Mouse (Mus musculus) stomach, embryonic 16.5 days (tissue): ENCODE measurements around the gene Zcchc2. TPM values are rescaled to one million over a fixed set of nuclear protein-coding genes. Genes with fewer than 3 reads are reported as not detected.

Experiments
- ATAC-seq: fragments of 200-750 bp; cut with Nextera tagmentation; 2 replicates; pipeline ENCODE4 v1.8.0; 2017; ENCODE audit warnings: moderate number of reproducible peaks, moderate TSS enrichment; ENCODE audit not compliant: insufficient read depth, low FRiP score
- H3K27ac ChIP-seq: fragments of 300-500 bp; sonication (generic); 2 replicates; pipeline ENCODE4 v1.5.1; 2014; ENCODE audit warnings: low read length
- H3K27me3 ChIP-seq: fragments of 300-500 bp; sonication (generic); 2 replicates; pipeline ENCODE4 v1.6.1; 2014; ENCODE audit warnings: low read length, control low read depth, mixed read lengths; ENCODE audit not compliant: control insufficient read depth, insufficient read depth
- H3K36me3 ChIP-seq: fragments of 300-500 bp; sonication (generic); 2 replicates; pipeline ENCODE4 v1.6.1; 2014; ENCODE audit warnings: low read length; ENCODE audit not compliant: control insufficient read depth, insufficient read depth
- H3K4me1 ChIP-seq: fragments of 300-500 bp; sonication (generic); 2 replicates; pipeline ENCODE4 v1.6.1; 2014; ENCODE audit warnings: low read length, control low read depth, mixed read lengths; ENCODE audit not compliant: control insufficient read depth, insufficient read depth
- H3K4me2 ChIP-seq: fragments of 300-500 bp; sonication (generic); 2 replicates; pipeline ENCODE4 v1.6.1; 2014; ENCODE audit warnings: low read depth, low read length, mixed read lengths
- H3K4me3 ChIP-seq: fragments of 300-500 bp; sonication (generic); replicated peaks from 2 replicates; pipeline ENCODE4 v1.5.1; 2014; ENCODE audit warnings: mild to moderate bottlenecking, low read length
- H3K9ac ChIP-seq: fragments of 300-500 bp; sonication (generic); 2 replicates; pipeline ENCODE4 v1.6.1; 2014; ENCODE audit warnings: low read length
- H3K9me3 ChIP-seq: fragments of 300-500 bp; sonication (generic); replicated peaks from 2 replicates; pipeline ENCODE4 v1.6.1; 2016; ENCODE audit warnings: low read length, control low read depth; ENCODE audit not compliant: control insufficient read depth
- WGBS: fragments of 180-500 bp; shearing (Covaris S2); extraction: QIAGEN DNeasy Blood & Tissue Kit; methylation state at CpG from one replicate; pipeline ENCODE4 v1.1.7; 2014; 5-methylcytosine and 5-hydroxymethylcytosine counted together
- polyA plus RNA-seq: library from polyadenylated mRNA; unstranded; fragments of >200 nt; fragmentation: Nextera tagmentation; extraction: Ambion mirVana; gene quantifications from 2 replicates; pipeline ENCODE4 v1.2.1, GENCODE M21; 2015

The Zcchc2 gene
- polyA plus RNA-seq, 1 experiment from 2014 or later: 2.2 TPM

- Histone ChIP-seq H3K27ac (peak overlapping the region; percentile 67), H3K36me3 (no peaks in the 10 kb centered on the region), H3K4me2 (peak overlapping the region; percentile 97), H3K9me3 (no peaks in the 10 kb centered on the region), H3K4me1 (peaks cover 10% of the 10 kb centered on the region), H3K4me3 (peak overlapping the region; percentile 86), H3K27me3 (no peaks in the 10 kb centered on the region), H3K9ac (peak overlapping the region; percentile 81)
- under 1% methylated on average over 37 of the region's 37 CpGs for WGBS
- ATAC-seq: peak; percentile 66
Observed at GRCm38 (mm10) chr1:105993601-105994209, 3.5 kb downstream of the Zcchc2 start.

- Histone ChIP-seq H3K9me3 (no peaks in the 10 kb centered on the region), H3K4me2 (no peak overlapping the region), H3K4me1 (peaks cover 10% of the 10 kb centered on the region), H3K27ac (no peak overlapping the region), H3K36me3 (no peaks in the 10 kb centered on the region), H3K4me3 (no peak overlapping the region), H3K9ac (no peak overlapping the region), H3K27me3 (no peaks in the 10 kb centered on the region)
- 71% methylated on average over 2 of the region's 2 CpGs for WGBS
- ATAC-seq: no peak
Observed at GRCm38 (mm10) chr1:105995966-105996365, 5.8 kb downstream of the Zcchc2 start.

- H3K9ac ChIP-seq: no peak overlapping the region
- 38% methylated on average over 3 of the region's 3 CpGs for WGBS
- H3K4me1 ChIP-seq: peaks cover 10% of the 10 kb centered on the region
- H3K4me2 ChIP-seq: no peak overlapping the region
- ATAC-seq: no peak
- H3K4me3 ChIP-seq: no peak overlapping the region
- H3K36me3 ChIP-seq: no peaks in the 10 kb centered on the region
- H3K27me3 ChIP-seq: no peaks in the 10 kb centered on the region
- no peak overlapping the region for H3K27ac ChIP-seq
- H3K9me3 ChIP-seq: no peaks in the 10 kb centered on the region
Observed at GRCm38 (mm10) chr1:105997282-105997681, 7.1 kb downstream of the Zcchc2 start.

- Histone ChIP-seq H3K27ac (no peak overlapping the region), H3K4me2 (no peak overlapping the region), H3K36me3 (no peaks in the 10 kb centered on the region), H3K4me1 (0 out of 2 replicates have a peak, but pooled peaks cover 4% of the 10 kb centered on the region), H3K9me3 (no peaks in the 10 kb centered on the region), H3K9ac (no peak overlapping the region), H3K27me3 (no peaks in the 10 kb centered on the region), H3K4me3 (no peak overlapping the region)
- no peak for ATAC-seq
- 69% methylated on average over 2 of the region's 2 CpGs for WGBS
Observed at GRCm38 (mm10) chr1:105999802-106000201, 9.6 kb downstream of the Zcchc2 start.

GRCm38 (mm10) chr1:106007581-106007980 is 17.4 kb downstream of the Zcchc2 start:
- Histone ChIP-seq H3K27me3 (no peaks in the 10 kb centered on the region), H3K27ac (no peak overlapping the region), H3K36me3 (no peaks in the 10 kb centered on the region), H3K4me3 (no peak overlapping the region), H3K4me1 (no peaks in the 10 kb centered on the region), H3K4me2 (no peak overlapping the region), H3K9me3 (no peaks in the 10 kb centered on the region), H3K9ac (no peak overlapping the region)
- 96% methylated on average over 1 of the region's 1 CpGs for WGBS
- ATAC-seq: no peak; the same call in 1 of the 2 replicates

GRCm38 (mm10) chr1:106011097-106011496 is 20.9 kb downstream of the Zcchc2 start:
- H3K4me3 ChIP-seq: no peak overlapping the region
- ATAC-seq: no peak
- 76% methylated on average over 7 of the region's 7 CpGs for WGBS
- H3K9me3 ChIP-seq: no peaks in the 10 kb centered on the region
- no peaks in the 10 kb centered on the region for H3K27me3 ChIP-seq
- no peaks in the 10 kb centered on the region for H3K4me1 ChIP-seq
- no peak overlapping the region for H3K9ac ChIP-seq
- no peak overlapping the region for H3K27ac ChIP-seq
- H3K36me3 ChIP-seq: no peaks in the 10 kb centered on the region
- H3K4me2 ChIP-seq: no peak overlapping the region

GRCm38 (mm10) chr1:106013759-106014158 is 23.6 kb downstream of the Zcchc2 start:
- Histone ChIP-seq H3K27me3 (no peaks in the 10 kb centered on the region), H3K36me3 (no peaks in the 10 kb centered on the region)
- WGBS: 76% methylated on average over 2 of the region's 2 CpGs

GRCm38 (mm10) chr1:106016262-106016661 is 26.1 kb downstream of the Zcchc2 start:
- H3K27me3 ChIP-seq: no peaks in the 10 kb centered on the region
- H3K9me3 ChIP-seq: no peaks in the 10 kb centered on the region
- H3K27ac ChIP-seq: no peak overlapping the region
- no peak overlapping the region for H3K4me3 ChIP-seq
- H3K4me1 ChIP-seq: no peaks in the 10 kb centered on the region
- no peak overlapping the region for H3K4me2 ChIP-seq
- 73% methylated on average over 6 of the region's 6 CpGs for WGBS
- H3K36me3 ChIP-seq: no peaks in the 10 kb centered on the region; the same call in 1 of the 2 replicates
- H3K9ac ChIP-seq: no peak overlapping the region
- no peak for ATAC-seq

More at GRCm38 (mm10) chr1:106013759-106014158, 23.6 kb downstream of the Zcchc2 start:
- no peak overlapping the region for H3K9ac ChIP-seq
- H3K27ac ChIP-seq: no peak overlapping the region
- no peaks in the 10 kb centered on the region for H3K9me3 ChIP-seq
- no peak for ATAC-seq
- no peak overlapping the region for H3K4me2 ChIP-seq
- no peak overlapping the region for H3K4me3 ChIP-seq
- H3K4me1 ChIP-seq: no peaks in the 10 kb centered on the region

GRCm38 (mm10) chr1:106019854-106020253 is 29.6 kb downstream of the Zcchc2 start:
- WGBS: 83% methylated on average over 6 of the region's 6 CpGs
- peaks cover 8% of the 10 kb centered on the region for H3K36me3 ChIP-seq
- ATAC-seq: no peak

More at GRCm38 (mm10) chr1:106019854-106020253, 29.6 kb downstream of the Zcchc2 start:
- H3K27ac ChIP-seq: no peak overlapping the region
- H3K4me1 ChIP-seq: no peaks in the 10 kb centered on the region
- H3K4me2 ChIP-seq: no peak overlapping the region
- no peaks in the 10 kb centered on the region for H3K27me3 ChIP-seq
- H3K9me3 ChIP-seq: no peaks in the 10 kb centered on the region
- H3K9ac ChIP-seq: no peak overlapping the region
- no peak overlapping the region for H3K4me3 ChIP-seq
